Mouse (Mus musculus): ENCODE data around the gene Car5b. TPM values are rescaled to one million over a fixed set of nuclear protein-coding genes. Genes with fewer than 3 reads are reported as not detected.
A peak's percentile ranks its signal among the peaks of the same experiment; 100 is the strongest.

The Car5b gene
- polyA plus RNA-seq, 1 experiment from 2014 or later: 0.64 TPM

GRCm38 (mm10) chrX:163957803-163958466 is 69.9 kb downstream of the Car5b start:
- H3K27ac ChIP-seq: peak overlapping the region; percentile 99
- no peaks in the 10 kb centered on the region for H3K9me3 ChIP-seq
- peaks cover 14% of the 10 kb centered on the region; the same call in 1 of the 2 replicates for H3K36me3 ChIP-seq
- WGBS: 25% methylated on average over 43 of the region's 67 CpGs
- H3K27me3 ChIP-seq: no peaks in the 10 kb centered on the region
- peaks cover 3% of the 10 kb centered on the region; the same call in 1 of the 2 replicates for H3K4me1 ChIP-seq
- H3K9ac ChIP-seq: peak overlapping the region; percentile 73
- peak overlapping the region; percentile 69 for H3K4me3 ChIP-seq
- peak overlapping the region; percentile 55 for H3K4me2 ChIP-seq
- peak; percentile 94 for ATAC-seq (ENCODE audit: borderline replicate concordance, extremely low read depth, low FRiP score, low TSS enrichment)

- WGBS: 22% methylated on average over 12 of the region's 12 CpGs
- H3K9ac ChIP-seq: peak overlapping the region; percentile 73
- H3K4me3 ChIP-seq: peak overlapping the region; percentile 69
- peak overlapping the region; percentile 55 for H3K4me2 ChIP-seq
- H3K9me3 ChIP-seq: no peaks in the 10 kb centered on the region
- no peaks in the 10 kb centered on the region for H3K27me3 ChIP-seq
- ATAC-seq (ENCODE audit: borderline replicate concordance, extremely low read depth, low FRiP score, low TSS enrichment): no peak; the same call in 1 of the 2 replicates
- H3K27ac ChIP-seq: peak overlapping the region; percentile 99
- H3K4me1 ChIP-seq: peaks cover 3% of the 10 kb centered on the region; the same call in 1 of the 2 replicates
- peaks cover 16% of the 10 kb centered on the region for H3K36me3 ChIP-seq
These were observed 70.4 kb downstream of the Car5b start for GRCm38 (mm10) chrX:163957381-163957780.

- 25% methylated on average over 1 of the region's 1 CpGs for WGBS
- Histone ChIP-seq H3K36me3 (peaks cover 34% of the 10 kb centered on the region), H3K4me2 (no peak overlapping the region), H3K27me3 (no peaks in the 10 kb centered on the region), H3K27ac (no peak overlapping the region), H3K9me3 (no peaks in the 10 kb centered on the region), H3K9ac (no peak overlapping the region), H3K4me1 (no peaks in the 10 kb centered on the region), H3K4me3 (no peak overlapping the region)
- ATAC-seq (ENCODE audit: borderline replicate concordance, extremely low read depth, low FRiP score, low TSS enrichment): no peak
These were observed 76.2 kb downstream of the Car5b start for GRCm38 (mm10) chrX:163951618-163952017.

GRCm38 (mm10) chrX:163944381-163944780 is 83.4 kb downstream of the Car5b start:
- Histone ChIP-seq H3K4me2 (no peak overlapping the region), H3K36me3 (peaks cover 21% of the 10 kb centered on the region), H3K4me1 (no peaks in the 10 kb centered on the region), H3K27ac (no peak overlapping the region), H3K4me3 (no peak overlapping the region), H3K9me3 (no peaks in the 10 kb centered on the region), H3K9ac (no peak overlapping the region), H3K27me3 (no peaks in the 10 kb centered on the region)
- WGBS: 91% methylated on average over 3 of the region's 3 CpGs
- ATAC-seq (ENCODE audit: borderline replicate concordance, extremely low read depth, low FRiP score, low TSS enrichment): no peak

GRCm38 (mm10) chrX:163938587-163938986 is 89.2 kb downstream of the Car5b start:
- Histone ChIP-seq H3K9ac (no peak overlapping the region), H3K4me2 (no peak overlapping the region), H3K9me3 (no peaks in the 10 kb centered on the region), H3K4me1 (no peaks in the 10 kb centered on the region), H3K4me3 (no peak overlapping the region), H3K27ac (no peak overlapping the region), H3K36me3 (peaks cover 15% of the 10 kb centered on the region), H3K27me3 (no peaks in the 10 kb centered on the region)
- no peak for ATAC-seq (ENCODE audit: borderline replicate concordance, extremely low read depth, low FRiP score, low TSS enrichment)
- 89% methylated on average over 6 of the region's 6 CpGs for WGBS

GRCm38 (mm10) chrX:163934731-163935130 is 93.1 kb downstream of the Car5b start:
- Histone ChIP-seq H3K27ac (no peak overlapping the region), H3K36me3 (peaks cover 5% of the 10 kb centered on the region; the same call in 1 of the 2 replicates), H3K4me2 (no peak overlapping the region), H3K4me3 (no peak overlapping the region), H3K9me3 (no peaks in the 10 kb centered on the region), H3K9ac (no peak overlapping the region), H3K4me1 (no peaks in the 10 kb centered on the region), H3K27me3 (no peaks in the 10 kb centered on the region)
- ATAC-seq (ENCODE audit: borderline replicate concordance, extremely low read depth, low FRiP score, low TSS enrichment): no peak
- 77% methylated on average over 8 of the region's 8 CpGs for WGBS

GRCm38 (mm10) chrX:163929550-163929949 is 98.2 kb downstream of the Car5b start:
- Histone ChIP-seq H3K4me3 (no peak overlapping the region), H3K4me1 (no peaks in the 10 kb centered on the region)

More at GRCm38 (mm10) chrX:163929550-163929949, 98.2 kb downstream of the Car5b start:
- Histone ChIP-seq H3K27me3 (no peaks in the 10 kb centered on the region), H3K9ac (no peak overlapping the region), H3K9me3 (no peaks in the 10 kb centered on the region), H3K4me2 (no peak overlapping the region), H3K27ac (no peak overlapping the region), H3K36me3 (no peaks in the 10 kb centered on the region)
- ATAC-seq (ENCODE audit: borderline replicate concordance, extremely low read depth, low FRiP score, low TSS enrichment): no peak

Other genes starting within 250 kb of the Car5b start
- gene Ap1s2, start 119.0 kb downstream of the Car5b start, polyA plus RNA-seq (2015; fragmentation: Nextera tagmentation; extraction: Ambion mirVana): 22.3 and 23.2 TPM in 2 replicates
- gene Zrsr2, start 69.3 kb downstream of the Car5b start, polyA plus RNA-seq (2015; fragmentation: Nextera tagmentation; extraction: Ambion mirVana): 52.1 and 52.6 TPM in 2 replicates
- gene Siah1b, start 48.5 kb upstream of the Car5b start, polyA plus RNA-seq (2015; fragmentation: Nextera tagmentation; extraction: Ambion mirVana): 30.2 and 30.3 TPM in 2 replicates
- 0.62 and 0.65 TPM in 2 replicates for gene Cltrn, start 60.8 kb upstream of the Car5b start, polyA plus RNA-seq (2015; fragmentation: Nextera tagmentation; extraction: Ambion mirVana)
- gene Ace2, start 111.3 kb upstream of the Car5b start, polyA plus RNA-seq (2015; fragmentation: Nextera tagmentation; extraction: Ambion mirVana): 1.4 and 1.9 TPM in 2 replicates
- gene Bmx, start 230.2 kb upstream of the Car5b start, polyA plus RNA-seq (2015; fragmentation: Nextera tagmentation; extraction: Ambion mirVana): 1.2 and 1.4 TPM in 2 replicates
- 14.1 and 16.7 TPM in 2 replicates for gene Pir, start 241.4 kb upstream of the Car5b start, polyA plus RNA-seq (2015; fragmentation: Nextera tagmentation; extraction: Ambion mirVana)